Comparison of ENCODE assay signal across 9 mouse cellular contexts in genomic region chr17:26850358-26851135, GRCm38 (mm10). TPM values are rescaled to one million over a fixed set of nuclear protein-coding genes. Genes with fewer than 3 reads are reported as not detected.
DNase-seq lines count a peak whose midpoint lies in the region; ATAC-seq lines count a peak whose summit lies in the region.
"Had no signal": no experiment of that assay in that cellular context is flagged by ENCODE, and none has a peak within 500 bp of the region (broad histone marks: within the 10 kb centered on the region; RNA-seq: fewer than 3 reads in every experiment).

No protein-coding gene starts in this region.

- peak overlapping the region; percentile 68 for H3K4me2 ChIP-seq in heart, embryonic 16.5 days (ENCODE audit: low read depth, low read length)
- peak overlapping the region; percentile 51 for H3K4me2 ChIP-seq in liver, embryonic 13.5 days

- peak; percentile 69 for ATAC-seq in heart, embryonic 16.5 days (replicated peaks; ENCODE audit: extremely low read depth, insufficient read depth, low FRiP score)
- no peak for ATAC-seq in liver, embryonic 13.5 days (ENCODE audit: low read depth)

- 1% methylated on average over 48 of the region's 48 CpGs for WGBS in heart, embryonic 16.5 days
- under 1% methylated on average over 48 of the region's 48 CpGs for WGBS in liver, embryonic 13.5 days (ENCODE audit: insufficient replicate concordance)

- H3K4me3 ChIP-seq in brown adipose tissue, adult 24 weeks (ENCODE audit: insufficient read depth, low read depth, low read length): peak overlapping the region; percentile 34
- peak overlapping the region; percentile 58 for H3K4me3 ChIP-seq in heart, embryonic 16.5 days (ENCODE audit: low read length)
- H3K4me3 ChIP-seq in liver, embryonic 13.5 days (replicated peaks): peak overlapping the region; percentile 32

- peak; percentile 47 for DNase-seq in ES-CJ7 (ENCODE audit: low read depth, low spot score)
- DNase-seq in liver, embryonic 13.5 days: no peak
- DNase-seq in right cerebral cortex, postnatal 4 days: no peak
- DNase-seq in gastrocnemius, postnatal 10 days: no peak
- DNase-seq in urinary bladder, postnatal 4 days (ENCODE audit: low spot score in 2 of 2): no peak
- no peak for DNase-seq in spleen, adult 12 weeks (ENCODE audit: low spot score)

- peak overlapping the region; percentile 88 for H3K9ac ChIP-seq in heart, embryonic 16.5 days (ENCODE audit: low read length)
- H3K9ac ChIP-seq in liver, embryonic 13.5 days: no peak overlapping the region

- no peaks in the 10 kb centered on the region for H3K9me3 ChIP-seq in heart, embryonic 16.5 days (replicated peaks; ENCODE audit: control insufficient read depth, low read length)
- H3K9me3 ChIP-seq in liver, embryonic 13.5 days (replicated peaks): no peaks in the 10 kb centered on the region

- no peak overlapping the region for H3K27ac ChIP-seq in brown adipose tissue, adult 24 weeks (replicated peaks; ENCODE audit: low read depth, low read length)
- peak overlapping the region; percentile 97 for H3K27ac ChIP-seq in heart, embryonic 16.5 days (ENCODE audit: low read length)
- no peak overlapping the region for H3K27ac ChIP-seq in liver, embryonic 13.5 days

- H3K27me3 ChIP-seq in heart, embryonic 16.5 days (ENCODE audit: control insufficient read depth, insufficient read depth, low read length): peaks cover 16% of the 10 kb centered on the region
- H3K27me3 ChIP-seq in liver, embryonic 13.5 days: peaks cover 91% of the 10 kb centered on the region

- peaks cover 7% of the 10 kb centered on the region; the same call in 1 of the 2 replicates for H3K4me1 ChIP-seq in brown adipose tissue, adult 24 weeks (ENCODE audit: control insufficient read depth, insufficient read depth, insufficient read length, low read length)
- H3K4me1 ChIP-seq in heart, embryonic 16.5 days (ENCODE audit: control insufficient read depth, insufficient read depth, low read length): peaks cover 10% of the 10 kb centered on the region; the same call in 1 of the 2 replicates
- H3K4me1 ChIP-seq in liver, embryonic 13.5 days (replicated peaks): peaks cover 14% of the 10 kb centered on the region

- H3K36me3 ChIP-seq in heart, embryonic 16.5 days (ENCODE audit: control insufficient read depth, insufficient read depth): no peaks in the 10 kb centered on the region
- no peaks in the 10 kb centered on the region for H3K36me3 ChIP-seq in liver, embryonic 13.5 days

RNA-seq across cellular contexts. Expression of gene Nkx2-5, which starts 5.7 kb away (rescaled TPM):
- not detected in 2 replicates for polyA plus RNA-seq in brown adipose tissue, adult 24 weeks (2012; ENCODE audit: insufficient read depth, insufficient read length, missing spikeins)
- polyA plus RNA-seq in heart, embryonic 16.5 days (2015; fragmentation: Nextera tagmentation; extraction: Ambion mirVana): 123 and 132 TPM in 2 replicates
- 0.90 TPM in 1 of 2 replicates, not detected in the other for polyA plus RNA-seq in liver, embryonic 13.5 days (2015; fragmentation: Nextera tagmentation; extraction: Ambion mirVana)
- not detected for total RNA-seq in gastrocnemius, postnatal 10 days (2021)
- total RNA-seq: neutrophil, adult 5-6 weeks had no signal

Comparison
In these comparisons a context has a peak if more than half of its experiments do, and no peak if none do; other contexts are left out.
1. RNA of gene Nkx2-5, which starts 5.7 kb away (polyA plus RNA-seq): 123 to 132 TPM in heart, embryonic 16.5 days; 0.90 TPM in liver, embryonic 13.5 days and not detected in brown adipose tissue, adult 24 weeks; every median in the first group is over 10 times any median in the second.
2. Peak in every context shown above with its lines, with median percentiles within 50 percentile points of each other: H3K4me3 ChIP-seq.